Mouse (Mus musculus) frontal cortex, postnatal 36 days (tissue): ENCODE results near the gene Cntfr.

Experiments
- DNase-seq, 2 experiments: peaks; one replicate each; pipeline ENCODE4 v3.0.0; 2022; ENCODE audit warnings: low spot score in 2 of 2

The Cntfr gene

DNA sequence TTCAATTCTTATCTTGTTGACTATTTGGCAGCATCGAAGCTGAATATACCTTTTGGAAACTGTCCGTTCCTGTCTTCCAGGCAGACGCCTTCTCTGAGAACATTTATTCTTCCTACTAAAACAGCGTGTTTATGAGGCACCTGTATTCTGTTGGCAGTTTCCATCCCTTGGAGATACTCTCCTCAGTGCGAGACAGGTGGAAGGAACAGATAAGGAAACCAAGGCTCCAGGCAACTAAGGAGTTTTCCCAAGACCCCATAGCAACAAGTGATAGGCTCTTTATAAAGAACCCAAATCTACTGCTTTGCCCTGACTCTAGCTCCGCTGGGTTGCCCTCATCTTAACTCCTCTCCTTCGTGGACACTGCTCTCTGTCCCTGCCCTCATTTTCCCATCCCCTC is 48.3 kb downstream of the Cntfr start:
- DNase-seq: no peak

DNA sequence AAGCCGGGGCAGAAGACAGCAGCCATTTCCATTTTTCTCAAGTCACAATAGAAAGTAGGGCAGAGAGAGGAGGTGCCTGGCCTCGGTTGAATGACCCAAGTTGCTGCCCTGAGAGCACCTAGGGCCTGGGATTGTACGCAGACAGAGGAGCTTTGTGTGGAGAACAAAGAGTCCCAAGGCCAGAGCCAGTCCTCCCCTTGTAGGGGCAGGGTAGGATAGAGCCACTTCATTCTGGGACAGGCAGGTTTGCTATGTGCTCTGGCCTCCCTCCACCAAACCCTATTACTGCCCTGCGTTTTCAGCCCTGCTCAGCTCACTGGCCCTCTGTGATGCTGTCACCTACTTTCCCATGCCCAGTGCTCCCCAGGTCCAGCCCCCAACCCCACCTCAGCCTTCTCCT is 48.7 kb downstream of the Cntfr start:
- no peak for DNase-seq

DNA sequence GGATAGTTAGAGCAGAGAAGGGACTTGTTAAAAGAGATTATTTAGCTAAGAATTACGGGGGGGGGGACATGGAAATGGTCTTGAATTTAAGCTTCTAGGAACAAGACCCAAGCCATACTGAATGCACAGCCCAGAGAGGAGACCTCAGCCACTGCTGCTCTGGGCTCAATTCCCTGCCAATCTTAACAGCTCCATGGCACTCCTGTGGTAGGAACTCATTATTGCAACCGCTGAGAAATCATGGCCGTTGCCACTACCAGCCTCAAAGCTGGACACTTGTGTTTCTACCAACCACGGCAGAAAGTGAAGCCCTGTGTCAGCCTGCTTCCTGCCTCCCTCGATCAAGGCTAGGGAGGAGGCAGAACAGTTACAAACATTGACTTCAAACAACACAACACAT is 51.4 kb downstream of the Cntfr start:
- peak in 1 of 2 experiments; percentile 33 for DNase-seq

DNA sequence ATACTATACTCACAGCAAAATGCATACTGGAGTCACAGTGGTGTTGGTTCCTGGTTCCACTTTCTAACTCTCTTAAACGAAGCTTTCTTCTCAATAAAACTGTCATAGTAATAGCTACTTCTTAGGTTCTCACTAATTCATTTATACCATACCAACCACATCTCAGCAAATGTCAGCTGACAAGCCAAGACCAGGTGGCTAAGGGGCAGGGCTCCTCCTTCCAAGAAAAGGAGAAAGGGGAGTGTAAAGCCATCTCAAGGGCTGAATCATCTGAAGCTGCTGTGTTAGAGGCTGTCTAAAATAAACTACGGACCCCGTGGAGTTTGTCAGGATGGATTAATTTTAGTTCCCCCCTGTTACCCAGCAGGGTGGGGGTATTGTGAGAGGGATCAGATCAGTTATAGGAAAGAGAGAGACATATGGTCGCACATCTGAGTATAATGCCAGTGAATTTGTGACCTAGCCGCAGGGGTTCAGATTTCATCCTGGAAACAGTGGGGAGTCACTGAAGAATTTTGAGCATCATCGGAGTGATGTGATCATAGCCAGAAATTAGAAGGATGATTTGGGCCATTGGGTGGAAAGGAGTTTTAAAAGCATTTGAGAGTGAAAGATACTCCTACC is 55.6 kb downstream of the Cntfr start:
- DNase-seq: no peak

DNA sequence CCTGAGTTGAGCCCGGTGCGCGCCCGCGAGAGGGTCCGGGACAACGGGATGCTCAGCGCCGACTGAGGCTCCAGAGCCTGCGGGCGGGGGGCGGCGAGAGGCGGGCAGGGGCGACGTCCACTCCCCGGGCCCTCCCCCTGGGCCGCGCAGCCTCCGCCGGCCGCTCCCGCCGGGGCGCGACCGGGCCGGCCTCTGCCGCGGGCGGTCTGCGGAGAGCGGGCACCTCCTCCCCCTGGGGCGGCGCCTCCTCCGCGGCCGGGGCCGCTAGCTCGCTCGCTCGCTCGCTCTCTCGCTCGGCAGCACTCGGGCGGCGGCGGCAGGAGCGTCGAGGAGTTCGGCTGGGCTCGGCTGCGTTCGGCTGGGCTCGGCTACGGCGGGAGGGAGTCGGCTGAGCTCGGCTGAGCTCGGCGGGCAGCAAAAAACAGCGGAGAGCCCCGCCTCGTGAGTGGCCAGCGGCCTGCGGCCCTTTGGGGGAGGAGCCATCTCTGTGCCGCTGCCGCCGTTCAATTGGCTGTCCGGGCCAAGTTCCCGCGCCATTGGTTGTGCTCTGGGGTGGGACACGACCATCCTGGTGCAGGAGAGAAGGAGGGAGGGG is 56.9 kb downstream of the Cntfr start, which contains the start of gene Enho:
TSS of gene Enho (minus strand) at position 412 of the 595 bp plus-strand sequence.
- DNase-seq: peak; percentile 93

DNA sequence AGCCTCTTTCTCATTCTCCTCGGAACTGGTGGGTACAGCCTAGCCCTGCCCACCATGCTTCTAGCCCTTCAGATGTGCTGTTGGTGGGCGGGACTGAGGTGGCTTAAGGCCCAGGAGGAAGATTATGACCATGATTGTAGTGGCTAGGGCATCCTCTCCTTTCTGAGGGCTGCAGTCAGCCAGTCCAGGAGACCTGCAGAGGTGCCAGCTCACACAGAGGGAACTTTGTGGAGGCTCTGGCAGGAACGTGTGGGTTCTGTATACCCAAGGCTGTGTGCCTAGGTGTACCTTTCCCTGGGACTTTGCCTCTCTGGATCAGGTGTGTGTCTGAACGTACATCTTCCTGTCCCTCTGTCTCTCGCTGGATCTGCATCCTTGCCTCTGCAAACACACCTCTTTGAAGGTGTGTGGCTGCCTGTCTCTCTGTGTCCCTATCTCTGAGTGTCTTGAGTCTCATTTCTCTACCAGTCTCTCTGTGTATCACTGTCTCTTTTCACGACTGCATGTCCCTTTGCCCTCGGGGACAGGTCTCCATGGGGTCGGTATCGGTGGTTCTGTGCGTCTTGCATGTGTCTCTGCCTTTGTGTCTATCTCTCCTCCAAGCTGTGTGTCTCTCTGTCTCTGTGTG is 57.6 kb downstream of the Cntfr start:
- peak; percentile 16 to 26 for DNase-seq

DNA sequence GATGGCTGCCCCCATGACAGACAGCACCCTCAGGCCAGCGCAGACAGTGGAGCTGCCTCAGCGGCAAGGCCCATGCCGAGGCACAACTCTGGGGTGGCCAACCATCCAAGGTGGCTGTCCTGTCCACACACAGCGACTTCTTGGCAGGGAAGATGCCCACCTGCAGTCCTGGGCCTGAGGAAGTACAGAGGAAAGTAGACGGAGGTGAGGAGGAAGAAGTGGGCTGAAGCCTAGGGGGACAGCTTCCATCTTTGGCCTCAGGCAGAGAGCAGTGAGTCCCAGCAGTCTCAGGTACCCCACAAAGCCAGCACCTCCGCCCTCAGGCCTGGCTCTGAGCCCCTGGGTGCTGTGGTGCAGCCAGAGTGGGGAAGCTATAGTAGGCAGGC is 58.1 kb downstream of the Cntfr start:
- no peak for DNase-seq

DNA sequence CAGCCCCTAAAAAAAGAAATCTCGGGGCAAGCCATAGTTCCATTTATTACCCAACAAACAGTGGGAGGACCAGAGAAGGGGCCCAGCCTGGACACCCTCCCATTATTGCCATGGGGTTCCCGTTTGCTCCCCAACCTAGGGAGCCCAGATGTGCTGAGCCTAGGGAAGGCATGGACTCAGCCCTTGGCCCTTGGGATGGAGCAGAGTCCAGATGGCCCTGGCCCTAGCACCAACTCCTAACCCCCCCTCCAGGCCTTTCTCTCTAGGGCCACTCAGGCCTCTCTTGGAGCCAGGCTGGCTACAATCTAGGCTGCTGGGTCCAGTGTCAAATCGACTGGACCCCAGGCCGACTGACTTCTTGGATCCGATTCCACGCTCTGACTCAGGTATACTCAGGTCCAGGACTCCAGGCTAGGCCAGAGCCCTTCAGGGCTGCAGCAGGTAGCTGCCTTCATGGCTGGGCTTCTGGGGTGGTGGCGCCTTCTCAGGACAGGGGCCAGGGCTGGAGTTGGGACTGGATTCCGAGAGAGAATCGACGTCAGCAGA is 58.6 kb downstream of the Cntfr start:
- DNase-seq: no peak

DNA sequence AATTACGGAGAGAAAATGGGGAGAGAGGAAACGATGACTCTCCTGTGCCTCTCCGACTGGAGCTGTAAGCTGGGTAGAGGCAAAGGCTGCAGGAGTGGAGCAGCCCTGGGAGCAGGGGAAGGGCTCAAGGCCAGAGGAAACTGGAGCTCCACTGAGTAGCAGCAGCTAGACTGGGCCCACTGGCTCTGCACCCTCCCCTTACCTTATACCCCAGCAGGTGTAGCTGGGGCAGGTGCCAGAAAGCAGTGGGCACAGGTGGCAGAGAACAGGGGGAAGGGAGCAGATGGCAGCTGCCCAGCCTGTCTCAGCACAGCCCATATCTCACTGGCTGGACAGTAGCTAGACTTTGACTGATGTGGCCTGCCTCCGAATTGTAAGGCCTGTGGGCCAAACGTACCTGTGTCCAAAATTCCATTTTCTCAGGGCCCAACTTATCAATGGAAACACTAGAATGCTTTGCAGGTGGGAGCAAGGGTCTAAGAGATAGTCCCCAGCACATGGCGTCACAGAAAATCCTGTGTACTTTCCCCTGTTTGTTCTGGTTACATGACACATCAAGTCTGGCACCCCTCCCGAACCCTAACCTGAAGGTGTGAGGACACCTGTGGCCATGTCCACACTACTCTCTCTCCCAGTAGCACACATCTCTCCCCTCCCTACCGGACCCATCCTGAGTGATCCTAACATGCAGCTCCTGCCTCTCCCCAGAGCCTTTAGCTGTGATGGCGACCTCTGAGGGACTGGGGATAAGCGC is 59.8 kb downstream of the Cntfr start:
- no peak for DNase-seq

DNA sequence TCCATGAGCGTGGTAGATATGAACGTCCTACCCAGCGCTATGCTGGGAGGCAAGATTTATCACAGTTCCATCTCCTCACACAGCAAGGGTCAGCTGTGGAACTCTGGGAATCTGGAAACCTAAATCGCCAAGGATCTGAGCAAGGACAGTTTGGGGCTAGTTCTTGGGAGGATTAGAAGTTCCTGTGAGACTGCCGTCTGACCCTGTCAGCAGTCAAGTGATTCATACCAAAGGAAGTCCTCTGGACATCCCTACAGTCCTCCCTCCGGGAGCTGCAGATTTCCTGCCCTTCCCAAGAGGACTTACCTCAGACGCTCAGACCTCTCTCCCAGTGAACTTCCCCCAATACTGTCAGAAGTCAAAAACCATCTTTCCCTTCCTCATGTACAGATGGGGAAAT is 60.5 kb downstream of the Cntfr start:
- no peak for DNase-seq

DNA sequence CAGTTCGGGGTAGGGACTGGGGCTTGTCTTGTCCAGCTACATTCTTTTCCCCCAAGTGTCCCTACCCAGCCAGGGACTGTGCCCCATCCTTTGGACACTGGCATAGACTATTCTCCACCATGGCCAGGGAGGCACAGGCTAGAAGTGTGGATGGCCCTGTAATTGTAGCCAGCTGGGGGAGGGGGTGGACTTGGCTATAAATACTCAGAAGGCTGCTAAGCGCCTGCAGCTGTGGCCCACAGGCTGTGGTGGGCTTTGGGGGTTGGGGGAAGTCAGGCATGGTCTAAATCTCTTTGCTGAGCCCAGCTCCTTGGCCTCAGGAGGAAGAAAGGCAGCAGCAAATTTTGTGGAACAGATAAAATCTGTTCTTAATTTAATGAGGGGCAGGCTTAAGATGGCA is 61.0 kb downstream of the Cntfr start:
- DNase-seq: no peak

DNA sequence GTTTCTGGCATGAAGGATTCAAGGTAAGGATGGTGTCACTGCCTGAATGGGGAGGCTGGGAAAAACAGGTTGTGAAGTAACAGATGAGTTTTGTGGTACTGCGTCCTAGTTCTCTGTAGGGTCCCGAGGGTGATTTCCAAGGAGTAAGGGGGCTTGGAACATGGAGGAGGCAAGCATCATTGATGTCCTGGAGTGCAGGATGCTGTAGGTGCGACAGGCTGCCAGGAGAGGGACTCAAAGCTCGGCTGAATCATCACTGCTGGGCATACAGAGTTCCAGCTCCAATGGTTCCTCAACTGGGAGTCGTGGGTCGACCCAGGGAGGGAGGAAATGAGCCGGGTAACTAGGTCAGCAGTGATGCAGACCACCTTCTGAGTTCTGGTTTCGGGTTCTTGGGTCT is 61.7 kb downstream of the Cntfr start:
- no peak for DNase-seq

DNA sequence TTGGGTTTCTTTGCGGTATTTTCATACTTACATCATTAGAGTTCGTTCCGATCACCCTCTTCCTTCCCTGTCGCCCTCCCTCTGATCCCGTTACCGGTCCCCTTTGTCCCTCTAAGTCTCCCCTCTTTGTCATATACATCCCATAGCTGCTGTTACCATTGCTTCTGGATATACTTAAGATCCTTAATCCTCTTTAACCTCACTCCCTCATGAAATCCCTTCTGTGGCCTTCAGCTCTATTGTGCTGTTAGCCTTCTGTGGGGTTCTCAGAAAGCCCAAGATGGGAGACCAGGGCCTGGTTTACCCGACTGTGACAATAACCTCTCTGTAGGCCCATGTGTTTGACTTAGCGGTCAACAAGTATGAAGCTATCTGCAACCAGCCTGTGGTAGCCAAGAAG is 62.3 kb downstream of the Cntfr start:
- no peak for DNase-seq

DNA sequence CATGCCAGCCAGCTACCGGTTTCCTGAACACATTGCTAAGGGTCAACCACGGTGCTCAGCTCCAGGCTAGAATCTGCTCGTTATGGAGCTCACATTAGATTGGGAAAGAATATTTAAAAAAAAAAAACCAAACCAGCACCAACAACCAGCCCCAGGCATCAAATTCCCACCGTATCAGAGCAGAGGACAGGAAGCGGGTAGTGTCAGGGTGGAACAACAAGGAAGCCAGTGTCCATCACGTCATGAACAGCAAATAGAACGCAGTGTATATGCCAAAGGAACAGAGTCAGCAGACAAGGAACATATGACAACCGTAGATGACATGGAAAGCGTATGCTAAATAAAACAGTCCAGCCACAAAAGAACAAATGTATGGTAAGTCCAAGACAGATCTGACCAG is 63.9 kb downstream of the Cntfr start:
- no peak for DNase-seq

DNA sequence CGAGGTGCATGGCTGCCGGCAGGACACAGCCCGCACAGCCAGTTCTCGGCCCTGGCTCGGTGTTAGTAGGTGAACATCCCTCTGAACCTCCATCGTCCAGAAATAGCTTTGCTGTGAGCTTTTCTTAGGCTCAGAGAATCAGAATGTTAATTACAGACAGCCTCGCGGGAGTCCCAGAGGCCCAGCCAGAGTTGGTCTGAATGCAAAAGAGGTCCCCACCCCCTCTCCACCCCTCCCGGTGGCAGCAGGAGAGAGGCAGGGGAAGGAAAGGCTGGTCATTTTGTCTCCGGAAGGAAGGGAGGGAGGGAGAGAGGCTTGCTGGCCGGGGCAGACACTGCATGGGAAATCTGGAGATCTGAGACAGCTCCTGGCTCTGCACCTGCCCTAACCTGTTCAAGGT is 65.5 kb downstream of the Cntfr start:
- DNase-seq: peak in 1 of 2 experiments; percentile 58

DNA sequence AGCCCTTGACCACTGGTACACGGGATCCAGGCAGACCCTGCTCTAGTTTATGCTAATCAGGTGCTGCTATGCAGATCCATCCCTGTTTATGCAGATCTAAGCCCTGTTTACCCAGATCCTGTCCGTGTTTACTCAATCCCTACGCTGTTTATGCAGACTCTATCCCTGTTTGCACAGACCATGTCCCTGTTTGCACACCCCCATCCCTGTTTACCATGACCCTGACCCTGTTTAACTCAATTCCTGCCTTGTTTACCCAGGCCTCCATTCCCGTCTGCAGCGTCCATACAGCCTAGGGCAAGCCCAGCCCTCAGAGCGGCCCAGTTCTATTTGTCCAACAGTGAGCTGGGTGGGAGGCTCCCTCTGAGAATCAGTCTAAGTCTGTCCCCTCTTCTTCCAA is 66.7 kb downstream of the Cntfr start:
- DNase-seq: no peak

DNA sequence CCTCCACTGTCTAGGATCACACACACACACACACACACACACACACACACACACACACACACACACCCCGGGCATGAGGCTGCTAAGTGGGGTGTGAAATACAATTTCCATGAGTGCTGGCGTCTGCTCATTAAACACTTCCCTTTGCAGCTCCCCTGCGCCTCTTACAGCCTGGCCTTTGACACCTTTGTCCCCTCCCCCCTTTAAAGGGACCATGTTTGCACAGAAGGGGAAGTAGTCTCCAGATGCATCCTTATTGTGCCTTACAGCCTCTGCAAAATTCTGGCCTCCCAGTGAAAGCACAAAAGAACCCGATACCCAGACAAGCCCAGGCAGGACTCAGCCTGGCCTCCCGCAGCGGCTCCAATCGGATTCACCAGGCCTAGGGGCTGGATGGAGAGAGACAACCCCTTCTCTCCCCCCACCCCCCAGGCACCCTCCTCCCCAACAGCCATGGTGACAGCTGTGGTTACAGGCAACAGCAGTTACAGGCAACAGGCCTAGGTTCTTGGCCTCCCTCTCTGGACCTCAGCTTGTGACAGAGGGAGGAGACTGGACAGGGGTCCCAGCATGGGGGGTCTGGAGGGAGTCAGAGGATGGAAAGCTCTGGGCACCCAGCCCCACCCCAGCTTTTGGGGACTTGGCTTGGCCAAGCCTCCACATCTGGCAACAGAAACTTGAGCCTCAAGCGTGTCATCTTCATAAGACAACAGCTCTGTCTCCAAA is 68.5 kb downstream of the Cntfr start:
- DNase-seq: no peak

DNA sequence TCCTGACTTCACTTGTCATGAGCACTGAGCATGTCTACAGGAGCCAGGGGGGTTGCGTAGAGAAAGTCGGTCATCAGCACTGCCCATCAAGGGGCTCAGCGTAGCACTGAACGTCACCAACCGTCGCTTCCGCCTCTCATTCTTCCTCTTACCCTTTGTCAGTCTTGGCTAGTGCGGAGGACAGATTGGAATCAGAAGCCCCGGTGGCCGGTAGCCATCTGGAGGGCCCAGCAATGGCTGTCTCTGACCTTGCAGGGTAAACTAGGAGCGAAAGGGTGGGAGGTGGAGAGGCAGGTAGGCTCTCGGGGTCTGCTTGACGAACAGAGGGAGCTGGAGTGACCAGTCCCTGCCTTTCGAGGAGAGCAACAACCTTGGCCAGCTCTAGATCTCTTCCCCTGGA is 74.8 kb downstream of the Cntfr start:
- DNase-seq: no peak

DNA sequence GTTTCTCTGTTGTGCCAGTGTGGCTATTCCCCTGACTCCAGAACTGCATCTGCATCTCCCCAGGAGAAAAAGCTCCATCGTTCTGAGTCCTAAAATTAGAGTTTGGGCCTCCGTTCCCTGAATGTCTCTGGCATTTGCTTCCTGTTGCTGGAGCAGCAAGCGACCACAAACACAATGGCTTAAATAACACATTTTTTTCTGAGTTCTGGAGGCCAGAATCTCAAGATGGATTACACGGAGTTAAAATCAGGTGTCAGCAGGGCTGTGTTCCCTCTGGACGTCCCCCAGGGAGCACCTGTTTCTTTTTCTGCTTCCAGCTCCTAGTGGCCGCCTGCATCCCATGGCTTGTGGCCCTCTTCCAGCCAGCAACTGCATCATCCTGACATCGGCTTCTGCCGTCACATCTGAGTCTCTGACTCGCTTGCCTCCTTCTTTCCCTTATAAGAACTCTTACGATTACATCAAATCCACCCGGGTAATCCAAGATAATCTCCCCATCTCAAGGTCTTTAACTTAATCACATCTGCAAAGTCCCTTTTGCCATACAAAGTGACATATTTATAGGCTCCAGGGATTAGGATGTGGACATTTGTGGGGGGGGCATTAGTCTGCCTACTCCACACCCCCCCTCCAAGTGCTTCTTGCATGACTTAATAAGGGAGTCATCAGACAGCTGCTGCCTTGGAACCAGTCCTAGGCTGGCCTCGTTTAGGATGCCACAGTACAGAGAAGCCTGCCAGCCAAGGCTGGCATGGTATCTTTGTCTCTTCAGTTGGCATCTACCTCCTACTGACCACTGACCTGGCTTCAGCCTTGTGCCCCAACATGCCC is 77.8 kb downstream of the Cntfr start:
- DNase-seq: peak in 1 of 2 experiments; percentile 45

DNA sequence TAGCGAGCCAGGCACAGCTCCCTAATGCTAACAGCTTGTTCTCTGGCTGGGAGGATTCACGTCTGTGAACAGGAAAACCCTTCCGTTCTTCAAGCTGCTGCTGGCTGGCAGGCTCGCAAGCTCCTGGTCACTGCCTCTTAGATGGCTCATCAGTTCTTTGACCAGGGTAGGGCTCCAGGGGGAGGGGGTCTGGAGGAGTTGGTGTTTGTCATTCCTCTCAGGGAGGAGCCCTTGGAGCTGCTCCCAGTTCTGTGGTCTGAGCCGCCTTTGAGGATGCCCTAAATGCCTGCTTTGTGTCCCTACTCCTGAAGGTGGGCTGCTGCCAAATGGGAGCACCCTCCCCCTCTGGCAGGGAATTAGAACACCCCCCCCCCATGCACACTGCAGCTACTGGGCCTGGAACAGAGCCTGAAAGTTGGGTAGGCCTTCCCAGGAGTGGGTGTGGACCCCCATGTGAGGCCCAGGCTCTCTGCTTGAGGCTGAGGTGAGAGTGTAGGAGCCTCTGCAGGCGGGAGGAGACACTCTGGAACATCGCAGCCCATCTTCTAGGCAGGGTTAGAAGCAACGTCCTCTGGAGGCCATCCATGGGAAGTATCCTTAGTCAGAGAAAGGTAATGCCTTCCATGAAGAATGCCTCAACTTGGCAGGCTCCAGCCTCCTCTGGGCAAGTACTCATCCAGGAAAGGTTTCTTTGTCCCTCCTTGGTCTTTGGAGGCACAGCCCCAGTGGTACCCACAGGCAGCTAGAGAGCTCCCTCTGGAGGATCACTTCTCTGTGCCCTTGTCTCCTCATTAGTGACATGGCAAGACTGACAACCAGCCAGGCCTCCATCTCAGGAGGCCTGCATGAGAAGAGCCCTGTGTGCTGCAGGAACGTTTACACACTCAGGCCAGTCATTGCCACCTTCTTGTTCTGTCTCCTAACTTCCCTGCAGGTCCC is 81.0 kb downstream of the Cntfr start:
- DNase-seq: peak; percentile 60 to 76
